Mouse (Mus musculus): ENCODE measurements around the gene Mcu. TPM values are rescaled to one million over a fixed set of nuclear protein-coding genes. Genes with fewer than 3 reads are reported as not detected.

The Mcu gene
- polyA plus RNA-seq, 1 experiment from 2014 or later: 10.6 TPM

DNA sequence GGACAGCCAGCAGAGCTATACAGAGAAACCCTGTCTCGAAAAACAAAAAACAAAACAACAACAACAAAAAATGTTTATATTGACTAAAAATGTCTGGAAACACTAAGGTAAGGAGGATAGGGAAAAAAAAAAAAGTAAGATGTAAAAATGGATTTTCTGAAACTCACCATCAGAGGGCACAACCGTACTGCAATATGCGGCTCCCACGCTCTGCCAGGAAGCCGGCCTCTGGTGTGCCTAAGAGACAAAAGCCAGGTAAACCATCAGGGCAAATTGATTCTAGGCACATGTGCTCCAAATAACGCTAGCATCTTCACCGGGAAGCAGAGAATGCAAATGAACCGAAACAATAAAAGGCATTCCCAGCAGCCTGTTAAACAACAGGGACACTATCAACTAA, 125.6 kb downstream of the Mcu start:
- Histone ChIP-seq H3K36me3 (peaks cover 11% of the 10 kb centered on the region; the same call in 1 of the 2 replicates), H3K4me3 (replicated peaks) (no peak overlapping the region), H3K4me2 (no peak overlapping the region), H3K4me1 (replicated peaks) (no peaks in the 10 kb centered on the region), H3K27me3 (no peaks in the 10 kb centered on the region), H3K27ac (no peak overlapping the region), H3K9ac (no peak overlapping the region), H3K9me3 (replicated peaks) (peaks cover 4% of the 10 kb centered on the region; the same call in 1 of the 2 replicates)
- 82% methylated on average over 8 of the region's 8 CpGs for WGBS (ENCODE audit: insufficient replicate concordance)
- no peak for DNase-seq
- no peak for ATAC-seq (ENCODE audit: low read depth)

DNA sequence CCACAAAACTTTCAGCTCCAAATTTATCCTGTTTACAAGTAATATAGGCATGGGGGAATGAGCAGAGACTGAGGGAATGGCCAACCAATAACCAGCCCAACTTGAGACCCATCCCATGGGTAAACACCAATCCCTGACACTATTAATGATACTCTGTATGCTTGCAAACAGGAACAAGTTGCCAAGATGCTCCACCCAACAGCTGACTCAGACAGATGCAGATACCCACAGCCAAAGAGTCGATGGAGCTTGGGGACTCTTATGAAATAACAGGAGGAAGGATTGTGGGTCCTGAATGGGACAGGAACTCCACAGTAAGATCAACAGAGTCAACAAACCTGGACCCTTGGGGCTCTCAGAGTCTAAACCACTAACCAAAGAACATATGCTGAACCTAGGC, 127.1 kb downstream of the Mcu start:
- no peak overlapping the region for H3K4me3 ChIP-seq (replicated peaks)
- H3K36me3 ChIP-seq: peaks cover 11% of the 10 kb centered on the region; the same call in 1 of the 2 replicates
- H3K27ac ChIP-seq: no peak overlapping the region
- ATAC-seq (ENCODE audit: low read depth): no peak
- H3K9ac ChIP-seq: no peak overlapping the region
- peaks cover 4% of the 10 kb centered on the region; the same call in 1 of the 2 replicates for H3K9me3 ChIP-seq (replicated peaks)
- 79% methylated on average over 1 of the region's 1 CpGs for WGBS (ENCODE audit: insufficient replicate concordance)
- no peaks in the 10 kb centered on the region for H3K4me1 ChIP-seq (replicated peaks)
- no peak overlapping the region for H3K4me2 ChIP-seq
- DNase-seq: no peak
- H3K27me3 ChIP-seq: no peaks in the 10 kb centered on the region

DNA sequence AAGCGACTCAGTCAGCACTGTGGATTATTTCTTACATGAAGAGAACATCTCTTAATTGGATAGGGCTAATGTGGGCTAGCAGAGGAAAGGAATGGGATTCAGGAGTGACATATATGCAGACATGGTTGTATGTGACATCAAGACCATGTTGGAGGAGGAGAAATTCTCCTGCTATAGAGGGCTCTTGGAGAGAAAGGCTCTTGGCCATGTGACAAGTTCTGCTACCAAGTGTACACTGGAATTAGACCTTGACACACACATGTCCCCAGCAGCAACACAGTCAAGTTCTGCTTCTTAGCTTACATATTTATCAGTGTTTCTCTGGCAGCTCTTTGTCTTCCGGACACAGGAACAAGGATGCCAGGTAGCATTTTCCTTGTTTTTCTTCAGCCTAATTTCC, 129.1 kb downstream of the Mcu start:
- no peak for ATAC-seq (ENCODE audit: low read depth)
- WGBS (ENCODE audit: insufficient replicate concordance): 74% methylated on average over 2 of the region's 2 CpGs

DNA sequence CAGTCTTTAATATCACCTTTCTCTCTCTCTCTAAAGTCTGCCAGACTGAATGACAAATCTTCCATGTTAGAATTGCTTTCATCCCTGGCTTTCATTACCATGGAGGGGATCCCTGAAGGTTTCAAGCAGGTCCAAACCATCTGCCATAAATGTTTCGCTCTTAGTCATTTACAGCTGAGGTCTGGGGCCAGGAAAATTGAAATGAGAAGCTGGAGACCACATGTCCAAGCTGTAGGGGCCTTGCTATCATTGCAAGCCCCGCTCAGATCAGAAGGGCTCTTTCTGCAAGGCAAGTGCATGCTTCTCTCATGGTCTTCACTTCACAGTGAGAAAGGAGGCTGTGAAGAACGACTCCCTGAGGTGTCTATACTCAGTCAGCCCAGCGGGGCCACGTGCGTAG, 132.2 kb downstream of the Mcu start:
- no peak overlapping the region for H3K4me3 ChIP-seq (replicated peaks)
- WGBS (ENCODE audit: insufficient replicate concordance): 77% methylated on average over 6 of the region's 6 CpGs
- peaks cover 6% of the 10 kb centered on the region; the same call in 1 of the 2 replicates for H3K36me3 ChIP-seq
- H3K9me3 ChIP-seq (replicated peaks): no peaks in the 10 kb centered on the region
- no peak overlapping the region for H3K4me2 ChIP-seq
- no peaks in the 10 kb centered on the region for H3K27me3 ChIP-seq
- no peak overlapping the region for H3K27ac ChIP-seq
- DNase-seq (no peak), ATAC-seq (ENCODE audit: low read depth) (no peak)
- no peak overlapping the region for H3K9ac ChIP-seq
- no peaks in the 10 kb centered on the region for H3K4me1 ChIP-seq (replicated peaks)

More for the DNA sequence above, 129.1 kb downstream of the Mcu start:
- peaks cover 4% of the 10 kb centered on the region; the same call in 1 of the 2 replicates for H3K9me3 ChIP-seq (replicated peaks)
- H3K27ac ChIP-seq: no peak overlapping the region
- no peak overlapping the region for H3K4me2 ChIP-seq
- H3K4me3 ChIP-seq (replicated peaks): no peak overlapping the region
- peaks cover 11% of the 10 kb centered on the region; the same call in 1 of the 2 replicates for H3K36me3 ChIP-seq
- H3K4me1 ChIP-seq (replicated peaks): no peaks in the 10 kb centered on the region
- H3K9ac ChIP-seq: no peak overlapping the region
- H3K27me3 ChIP-seq: no peaks in the 10 kb centered on the region
- DNase-seq: no peak

DNA sequence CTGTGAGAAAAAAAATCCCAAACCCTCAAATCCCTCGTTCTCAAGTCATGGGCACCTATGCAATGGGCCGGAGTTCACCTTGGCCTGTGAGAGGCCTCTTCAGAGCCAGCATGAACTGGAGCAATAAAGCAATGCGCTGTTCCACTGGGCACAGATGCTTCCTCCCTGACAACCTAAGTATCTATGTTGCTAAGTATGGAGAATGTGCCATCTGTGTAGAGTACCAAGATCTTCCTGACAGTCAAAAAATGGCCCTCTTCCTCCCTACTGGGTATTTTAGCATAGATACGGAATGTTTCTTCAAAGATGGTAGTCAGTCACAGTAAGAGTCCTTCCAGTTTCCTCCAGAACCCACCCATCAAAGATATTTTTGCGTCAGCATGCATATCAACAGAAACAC, 135.1 kb downstream of the Mcu start:
- H3K9ac ChIP-seq: no peak overlapping the region
- 79% methylated on average over 5 of the region's 5 CpGs for WGBS (ENCODE audit: insufficient replicate concordance)
- ATAC-seq (ENCODE audit: low read depth): no peak
- no peak overlapping the region for H3K4me3 ChIP-seq (replicated peaks)
- H3K27ac ChIP-seq: no peak overlapping the region
- DNase-seq: no peak
- H3K4me1 ChIP-seq (replicated peaks): no peaks in the 10 kb centered on the region
- no peaks in the 10 kb centered on the region for H3K27me3 ChIP-seq
- H3K4me2 ChIP-seq: no peak overlapping the region
- no peaks in the 10 kb centered on the region for H3K9me3 ChIP-seq (replicated peaks)
- H3K36me3 ChIP-seq: no peaks in the 10 kb centered on the region

DNA sequence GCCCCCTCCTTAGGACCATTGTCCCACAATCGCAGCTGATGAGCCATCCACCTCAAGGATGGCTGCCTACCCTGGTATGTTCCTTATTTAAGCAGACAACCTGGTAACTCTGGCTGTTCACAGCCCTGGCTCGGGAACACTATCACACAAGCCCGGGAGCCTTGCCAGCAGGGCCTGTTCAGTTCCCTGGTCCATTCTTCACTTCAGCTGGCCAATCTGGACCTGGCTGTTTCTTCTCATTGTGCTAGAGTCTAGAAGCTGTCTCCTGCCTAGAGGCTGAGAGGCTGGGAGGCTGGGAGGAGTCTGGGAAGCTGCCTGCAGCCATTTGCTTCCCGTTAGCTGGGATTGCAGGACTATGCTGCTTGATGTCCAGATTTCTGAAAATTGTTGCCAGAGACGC, 146.0 kb downstream of the Mcu start:
- H3K9me3 ChIP-seq (replicated peaks): no peaks in the 10 kb centered on the region
- H3K27ac ChIP-seq: no peak overlapping the region
- WGBS (ENCODE audit: insufficient replicate concordance): 71% methylated on average over 5 of the region's 5 CpGs
- no peak for ATAC-seq (ENCODE audit: low read depth)
- no peak overlapping the region for H3K4me2 ChIP-seq
- H3K9ac ChIP-seq: no peak overlapping the region
- no peaks in the 10 kb centered on the region for H3K36me3 ChIP-seq
- DNase-seq: no peak
- H3K4me1 ChIP-seq (replicated peaks): no peaks in the 10 kb centered on the region
- H3K4me3 ChIP-seq (replicated peaks): no peak overlapping the region
- no peaks in the 10 kb centered on the region for H3K27me3 ChIP-seq

DNA sequence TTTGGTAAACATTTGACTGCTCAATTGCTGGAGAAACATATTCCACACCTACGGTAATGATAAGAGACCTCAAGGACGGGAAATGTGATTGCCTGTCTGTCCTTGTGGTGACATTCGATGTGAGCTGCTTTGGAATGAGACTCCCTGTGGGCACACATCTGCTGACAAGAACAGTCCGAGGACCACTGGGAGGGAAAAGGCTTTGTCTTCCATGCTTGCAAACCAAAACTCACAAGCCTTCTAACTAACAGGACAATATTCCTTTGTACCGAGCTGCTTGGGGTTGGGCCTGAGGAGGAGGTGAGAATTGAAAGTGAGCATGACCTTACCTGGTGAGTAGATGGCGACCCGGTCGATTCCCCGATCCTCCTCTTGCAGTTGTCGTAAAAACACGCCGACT, 149.2 kb downstream of the Mcu start:
- no peaks in the 10 kb centered on the region for H3K36me3 ChIP-seq
- no peaks in the 10 kb centered on the region for H3K4me1 ChIP-seq (replicated peaks)
- DNase-seq (no peak), ATAC-seq (ENCODE audit: low read depth) (no peak)
- no peaks in the 10 kb centered on the region for H3K27me3 ChIP-seq
- H3K4me2 ChIP-seq: no peak overlapping the region
- no peaks in the 10 kb centered on the region for H3K9me3 ChIP-seq (replicated peaks)
- H3K4me3 ChIP-seq (replicated peaks): no peak overlapping the region
- no peak overlapping the region for H3K9ac ChIP-seq
- WGBS (ENCODE audit: insufficient replicate concordance): 79% methylated on average over 12 of the region's 12 CpGs
- no peak overlapping the region for H3K27ac ChIP-seq

DNA sequence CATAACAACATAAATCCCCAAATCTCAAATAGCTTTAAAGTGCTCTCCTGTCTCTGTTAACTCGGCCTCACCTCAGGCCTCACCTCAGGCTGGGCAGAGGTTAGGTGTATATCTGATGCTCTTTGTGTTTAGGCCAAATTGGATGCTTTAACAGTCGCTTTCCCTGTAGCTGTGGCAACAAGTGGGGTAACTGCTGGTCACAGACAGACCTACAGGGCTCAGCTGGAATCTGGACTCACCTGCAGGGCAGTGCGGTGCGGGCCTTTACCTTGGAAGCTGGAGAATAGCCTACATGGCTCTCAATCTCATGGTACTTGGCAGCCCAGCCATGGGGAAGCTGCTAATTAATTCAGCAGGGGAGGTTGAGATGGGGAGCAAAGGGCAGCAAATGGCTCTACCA, 149.9 kb downstream of the Mcu start:
- WGBS (ENCODE audit: insufficient replicate concordance): 79% methylated on average over 4 of the region's 4 CpGs
- Histone ChIP-seq H3K4me3 (replicated peaks) (no peak overlapping the region), H3K9me3 (replicated peaks) (no peaks in the 10 kb centered on the region), H3K36me3 (no peaks in the 10 kb centered on the region), H3K27ac (no peak overlapping the region), H3K27me3 (no peaks in the 10 kb centered on the region), H3K4me1 (replicated peaks) (no peaks in the 10 kb centered on the region), H3K4me2 (no peak overlapping the region), H3K9ac (no peak overlapping the region)
- DNase-seq (no peak), ATAC-seq (ENCODE audit: low read depth) (no peak)

DNA sequence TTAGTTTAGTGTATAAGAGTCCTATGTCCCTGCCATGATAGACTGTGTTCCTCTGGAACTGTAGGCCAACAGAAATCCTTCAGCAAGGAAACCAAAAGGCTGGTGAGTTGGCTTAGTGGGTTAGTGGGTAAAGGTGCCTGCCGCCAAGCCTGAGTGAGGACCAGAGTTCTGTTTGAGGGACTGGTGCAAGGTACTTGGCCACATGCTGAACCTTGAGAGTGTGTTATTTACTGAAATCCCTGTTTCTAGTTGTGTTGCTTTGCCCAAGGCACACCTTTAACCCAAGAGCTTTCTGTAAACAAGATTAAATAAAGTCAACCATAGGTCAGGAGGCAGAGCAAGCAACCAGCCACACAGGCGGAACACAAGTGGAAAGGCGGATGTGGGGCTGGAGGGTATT, 150.9 kb downstream of the Mcu start:
- DNase-seq (no peak), ATAC-seq (ENCODE audit: low read depth) (no peak)
- Histone ChIP-seq H3K9ac (no peak overlapping the region), H3K9me3 (replicated peaks) (no peaks in the 10 kb centered on the region), H3K27me3 (no peaks in the 10 kb centered on the region), H3K4me1 (replicated peaks) (no peaks in the 10 kb centered on the region), H3K27ac (no peak overlapping the region), H3K4me3 (replicated peaks) (no peak overlapping the region), H3K4me2 (no peak overlapping the region), H3K36me3 (no peaks in the 10 kb centered on the region)
- 78% methylated on average over 3 of the region's 3 CpGs for WGBS (ENCODE audit: insufficient replicate concordance)

DNA sequence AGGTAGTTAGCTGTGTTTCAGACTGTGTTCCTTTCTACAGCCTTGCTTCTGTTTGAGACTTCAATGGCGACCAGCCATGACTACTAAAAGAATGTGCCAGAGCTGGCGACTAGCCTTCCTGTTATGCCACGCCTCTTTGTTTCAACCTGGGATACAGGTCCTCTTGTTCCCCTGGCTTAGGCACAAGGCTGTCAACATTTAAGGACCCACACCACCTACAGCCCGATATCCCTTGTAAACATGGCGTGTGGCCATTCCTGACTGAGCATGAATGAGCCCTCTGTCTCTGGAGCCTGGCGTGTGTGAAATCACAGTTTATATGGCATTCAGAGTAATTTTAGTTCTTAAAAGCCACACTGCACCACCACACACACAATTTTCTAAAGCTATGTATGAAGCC, 154.2 kb downstream of the Mcu start:
- no peak overlapping the region for H3K4me2 ChIP-seq
- no peak overlapping the region for H3K9ac ChIP-seq
- no peak overlapping the region for H3K27ac ChIP-seq
- WGBS (ENCODE audit: insufficient replicate concordance): 79% methylated on average over 6 of the region's 6 CpGs
- no peak for ATAC-seq (ENCODE audit: low read depth)
- no peak overlapping the region for H3K4me3 ChIP-seq (replicated peaks)
- H3K9me3 ChIP-seq (replicated peaks): no peaks in the 10 kb centered on the region
- no peak for DNase-seq
- H3K27me3 ChIP-seq: no peaks in the 10 kb centered on the region
- no peaks in the 10 kb centered on the region for H3K36me3 ChIP-seq
- no peaks in the 10 kb centered on the region for H3K4me1 ChIP-seq (replicated peaks)

DNA sequence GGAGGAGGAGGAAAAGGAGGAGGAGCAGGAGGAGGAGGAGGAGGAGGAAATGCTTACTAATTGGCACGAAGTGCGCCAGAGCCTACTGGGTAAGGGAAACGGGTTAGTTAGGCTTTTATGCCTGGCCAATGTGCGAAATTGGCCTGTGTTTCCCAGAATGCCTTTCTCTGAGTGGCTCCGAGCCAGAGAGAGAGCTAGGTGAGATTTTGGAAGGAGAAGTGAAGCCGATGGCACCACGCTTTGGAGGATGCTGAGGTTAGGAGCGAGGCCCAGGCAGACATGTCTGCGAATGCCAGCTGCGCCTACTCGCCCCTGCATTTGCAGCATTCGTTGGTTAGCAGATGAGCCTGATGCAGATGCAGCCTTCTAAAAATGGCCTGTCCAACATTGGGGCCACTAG, 156.7 kb downstream of the Mcu start:
- no peak overlapping the region for H3K27ac ChIP-seq
- no peak overlapping the region for H3K4me2 ChIP-seq
- no peaks in the 10 kb centered on the region for H3K36me3 ChIP-seq
- no peaks in the 10 kb centered on the region for H3K4me1 ChIP-seq (replicated peaks)
- WGBS (ENCODE audit: insufficient replicate concordance): 79% methylated on average over 12 of the region's 12 CpGs
- ATAC-seq (ENCODE audit: low read depth) (no peak), DNase-seq (no peak)
- no peak overlapping the region for H3K9ac ChIP-seq
- H3K4me3 ChIP-seq (replicated peaks): no peak overlapping the region
- no peaks in the 10 kb centered on the region for H3K9me3 ChIP-seq (replicated peaks)
- no peaks in the 10 kb centered on the region for H3K27me3 ChIP-seq

DNA sequence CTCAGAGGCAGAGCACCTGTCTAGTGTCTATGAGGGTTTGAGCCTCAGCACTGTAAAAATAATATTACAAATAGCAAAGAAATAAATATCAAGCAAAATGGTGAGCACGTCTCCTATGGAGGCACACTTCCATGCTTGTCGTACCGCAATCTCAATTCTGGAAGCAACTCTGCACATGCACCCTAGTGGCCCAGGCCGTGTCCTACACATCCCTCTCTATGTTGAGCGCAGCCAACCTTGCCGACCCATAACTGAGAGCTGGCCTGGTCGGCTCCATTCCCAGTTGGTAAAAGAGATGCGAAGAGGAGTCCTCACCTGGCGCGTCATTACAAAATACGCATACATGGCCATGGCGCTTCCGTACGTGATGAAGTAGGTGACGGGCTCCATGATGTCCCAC, 161.9 kb downstream of the Mcu start:
- ATAC-seq (ENCODE audit: low read depth) (no peak), DNase-seq (no peak)
- Histone ChIP-seq H3K9ac (no peak overlapping the region), H3K27ac (no peak overlapping the region), H3K4me2 (no peak overlapping the region), H3K27me3 (no peaks in the 10 kb centered on the region), H3K36me3 (no peaks in the 10 kb centered on the region), H3K9me3 (replicated peaks) (no peaks in the 10 kb centered on the region), H3K4me3 (replicated peaks) (no peak overlapping the region), H3K4me1 (replicated peaks) (0 out of 2 replicates have a peak, but pooled peaks cover 2% of the 10 kb centered on the region)
- 84% methylated on average over 15 of the region's 15 CpGs for WGBS (ENCODE audit: insufficient replicate concordance)
